Mouse (Mus musculus): Measurements from ENCODE around the gene Cby3. TPM values are rescaled to one million over a fixed set of nuclear protein-coding genes. Genes with fewer than 3 reads are reported as not detected.
"Not testable (repeated sequence)": the region's sequence is repeated elsewhere in the genome, so short reads cannot be mapped to it uniquely, and the experiment has no call there.

The Cby3 gene
- not detected for total RNA-seq (2021)

DNA sequence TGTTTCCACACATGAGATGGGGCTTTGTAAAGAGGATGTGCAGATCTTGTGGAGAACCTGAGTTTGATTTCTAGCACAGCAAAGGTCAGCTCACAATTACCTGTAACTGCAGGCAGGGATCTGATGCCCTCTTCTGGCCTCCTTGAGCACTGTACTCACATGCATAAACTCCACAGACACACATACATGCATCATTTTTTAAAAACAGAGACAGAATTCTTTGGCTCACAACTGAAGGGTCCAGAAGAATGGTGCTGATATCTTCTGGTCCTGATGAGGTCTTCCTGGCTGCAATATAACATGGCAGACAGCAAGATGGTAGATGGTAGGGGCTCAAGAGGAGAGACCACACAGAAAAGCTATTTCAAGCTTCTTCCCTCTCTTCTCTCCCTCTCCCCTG, at the start of gene Cby3:
Gene Cby3 (plus strand): TSS at position 301 of the 400 bp plus-strand sequence.
- no peak for DNase-seq
- intact Hi-C loops (cut with DNase I), result no loop called here

DNA sequence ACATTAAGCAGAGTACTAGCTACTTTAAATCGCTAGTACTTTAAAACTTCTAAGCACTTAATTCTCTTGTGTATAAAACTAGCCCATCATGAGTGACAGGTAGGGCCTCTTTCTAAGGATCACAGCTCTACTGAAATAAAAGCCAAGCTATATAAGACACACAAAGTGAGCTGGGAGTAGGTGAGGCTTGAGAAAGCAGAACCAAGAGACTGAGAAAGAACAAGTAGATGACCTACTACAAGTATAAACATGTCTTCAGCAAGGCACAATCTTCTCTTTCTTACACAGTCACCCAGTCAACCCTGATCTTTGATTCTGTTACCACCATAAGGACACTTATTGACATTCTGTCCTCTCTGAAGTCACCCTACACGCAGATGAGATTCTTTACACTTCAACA, 41.5 kb upstream of the Cby3 start:
- intact Hi-C loops (cut with DNase I), result no loop called here
- DNase-seq, result no peak

DNA sequence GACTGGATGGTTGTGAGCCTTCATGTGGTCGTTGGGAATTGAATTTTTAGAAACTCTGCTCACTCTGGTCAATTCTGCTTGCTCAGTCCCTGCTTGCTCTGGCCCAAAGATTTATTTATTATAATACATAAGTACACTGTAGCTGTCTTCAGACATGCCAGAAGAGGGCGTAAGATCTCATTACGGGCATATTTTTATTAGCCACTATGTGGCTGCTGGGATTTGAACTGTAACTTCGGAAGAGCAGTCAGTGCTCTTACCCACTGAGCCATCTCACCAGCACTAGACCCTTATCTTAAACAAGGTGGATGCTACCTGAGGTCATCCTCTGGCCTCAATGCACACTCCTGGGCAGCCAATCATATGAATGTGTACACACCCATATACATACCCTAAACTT, 34.9 kb upstream of the Cby3 start:
- DNase-seq; intact Hi-C loops (cut with DNase I): not testable (repeated sequence)

DNA sequence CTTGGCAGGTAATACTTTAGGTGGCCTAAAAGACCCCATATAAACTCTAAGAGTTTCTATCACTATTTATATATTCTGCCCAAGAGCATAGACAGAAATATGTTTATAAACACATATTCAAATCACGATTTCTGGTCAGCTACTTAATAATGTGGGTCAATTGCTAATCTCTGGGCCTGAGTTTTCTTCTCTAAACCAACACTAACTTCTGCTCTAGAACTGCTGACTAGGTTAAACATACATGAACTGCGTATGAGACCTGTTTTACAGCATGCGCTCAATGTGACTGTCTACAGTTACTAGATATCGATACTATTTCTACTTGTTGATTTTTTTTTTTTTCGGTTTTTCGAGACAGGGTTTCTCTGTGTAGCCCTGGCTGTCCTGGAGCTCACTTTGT, 33.0 kb upstream of the Cby3 start:
- intact Hi-C loops (cut with DNase I), result loop anchor here (5.0 kb wide), 1 partner anchor 41 kb away; no protein-coding TSS in a partner anchor
- DNase-seq, result no peak

DNA sequence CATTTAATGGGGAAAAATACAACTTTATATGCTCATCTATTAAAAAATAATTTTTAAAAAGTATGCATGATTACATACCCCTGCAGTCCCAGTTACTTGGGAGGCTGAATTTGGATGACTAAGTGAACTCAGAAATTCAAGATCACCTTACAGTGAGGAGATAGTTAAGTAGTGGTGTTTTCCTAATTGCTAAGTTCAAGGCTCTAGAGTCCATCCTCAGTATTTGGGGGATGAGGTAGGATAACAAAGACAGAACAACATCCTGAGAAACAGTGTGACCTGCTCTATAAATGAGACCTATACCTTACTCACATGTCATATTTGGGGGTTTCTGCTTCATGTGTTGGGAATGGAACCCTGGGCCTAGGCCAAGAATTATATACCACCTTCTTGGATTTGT, 31.9 kb upstream of the Cby3 start:
- DNase-seq, result no peak
- intact Hi-C loops (cut with DNase I), result loop anchor here (5.0 kb wide), 1 partner anchor 40 kb away; no protein-coding TSS in a partner anchor

DNA sequence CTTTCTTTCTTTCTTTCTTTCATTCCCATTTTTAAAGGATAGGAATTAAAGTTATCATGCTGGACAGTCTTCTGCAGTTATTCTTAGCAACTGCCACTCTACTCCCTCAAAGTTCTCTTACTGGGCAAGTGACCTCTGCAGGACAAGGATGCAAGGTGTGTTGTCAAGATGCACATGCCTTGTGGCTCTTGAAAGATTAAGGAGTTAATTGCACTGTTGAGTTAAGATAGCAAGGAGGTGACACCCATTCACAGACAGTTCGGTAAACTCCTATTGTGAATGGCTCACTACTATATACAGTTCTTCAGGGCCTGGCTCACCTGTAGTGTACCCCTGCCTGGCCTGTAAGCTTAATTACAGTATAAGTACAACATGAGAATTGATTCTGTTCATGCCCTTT, 30.4 kb upstream of the Cby3 start:
- peak; percentile 4 for DNase-seq
- intact Hi-C loops (cut with DNase I), result loop anchor here (5.0 kb wide), 1 partner anchor 38 kb away; no protein-coding TSS in a partner anchor

DNA sequence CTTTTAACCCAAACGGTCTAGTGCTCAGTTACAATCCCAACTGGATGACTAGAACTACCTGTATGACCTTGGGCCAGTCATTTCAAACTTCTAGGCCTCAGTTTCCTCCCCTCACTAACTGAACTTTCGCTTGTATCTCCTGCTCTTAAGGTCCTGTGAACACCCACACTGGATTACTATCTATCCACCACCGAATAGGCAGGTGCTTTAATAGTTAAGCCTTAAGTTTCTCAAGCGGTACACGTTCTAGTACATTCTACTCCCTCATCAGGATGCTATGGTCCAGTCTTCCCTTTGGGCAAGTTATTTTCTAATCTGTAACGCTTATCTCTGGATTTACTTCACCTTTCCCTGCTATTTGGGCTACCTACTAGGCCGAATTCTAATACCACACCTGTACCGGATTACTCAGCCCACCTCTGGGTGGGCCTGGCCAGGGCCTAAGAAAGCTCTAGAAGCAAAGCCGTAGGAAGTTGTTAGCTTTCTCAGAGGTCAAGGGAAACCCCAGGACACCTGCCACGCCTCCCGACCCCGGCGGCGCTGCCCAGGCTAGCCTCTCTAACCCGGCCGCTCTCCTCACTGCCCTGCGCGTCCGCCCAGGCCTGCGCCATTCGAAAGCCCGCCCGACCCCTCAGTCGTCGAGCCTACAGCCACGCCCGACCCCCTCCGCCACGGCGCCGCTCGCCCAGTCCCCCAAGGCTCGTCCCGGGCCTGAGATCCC, 29.4 kb upstream of the Cby3 start:
- intact Hi-C loops (cut with DNase I), result loop anchor here (5.0 kb wide), 1 partner anchor 37 kb away; no protein-coding TSS in a partner anchor

DNA sequence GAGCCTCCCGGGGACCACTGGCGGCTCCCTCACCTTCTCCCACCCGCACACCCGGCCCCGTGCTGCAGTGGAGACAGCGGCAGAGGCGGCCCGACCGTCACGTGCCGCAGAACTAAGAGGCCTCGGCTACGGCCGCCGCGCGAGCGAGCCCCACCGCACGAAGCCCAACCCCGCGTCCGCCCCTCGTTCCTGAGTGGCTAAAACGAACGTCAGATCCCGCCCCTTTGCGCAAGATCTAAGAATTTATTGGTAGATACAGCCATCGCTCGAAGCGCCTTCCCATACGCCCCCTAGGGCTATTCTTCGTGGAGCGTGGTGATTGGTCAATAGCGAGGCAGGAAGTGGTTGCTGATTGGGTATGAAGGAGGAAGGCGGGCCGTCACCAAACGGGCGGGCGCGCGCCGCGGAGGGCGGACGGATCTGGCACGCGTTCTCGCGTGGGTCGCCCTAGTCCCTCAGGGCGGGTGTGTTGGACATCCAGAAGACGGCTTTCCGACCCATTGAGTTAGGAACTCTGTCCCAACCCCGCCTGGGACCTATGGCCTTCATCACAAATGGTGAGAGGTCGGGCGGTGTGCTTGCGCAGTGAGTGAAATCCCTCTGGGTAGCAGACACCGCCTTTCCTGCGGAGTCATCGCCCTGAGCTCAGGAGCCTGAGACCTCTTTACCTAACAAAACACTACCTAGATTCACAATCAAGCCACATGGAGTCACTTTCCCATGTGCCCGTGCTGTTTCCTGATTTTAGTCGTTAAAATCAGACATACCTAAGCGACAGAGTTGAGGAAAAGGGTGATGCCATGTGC, 28.6 kb upstream of the Cby3 start, which contains the start of gene Canx:
Gene Canx (minus strand): TSS at position 178 of the 806 bp plus-strand sequence.
- intact Hi-C loops (cut with DNase I), result no loop called here
- peak; percentile 99 for DNase-seq

More for the DNA sequence above, 29.4 kb upstream of the Cby3 start:
- DNase-seq, result no peak

DNA sequence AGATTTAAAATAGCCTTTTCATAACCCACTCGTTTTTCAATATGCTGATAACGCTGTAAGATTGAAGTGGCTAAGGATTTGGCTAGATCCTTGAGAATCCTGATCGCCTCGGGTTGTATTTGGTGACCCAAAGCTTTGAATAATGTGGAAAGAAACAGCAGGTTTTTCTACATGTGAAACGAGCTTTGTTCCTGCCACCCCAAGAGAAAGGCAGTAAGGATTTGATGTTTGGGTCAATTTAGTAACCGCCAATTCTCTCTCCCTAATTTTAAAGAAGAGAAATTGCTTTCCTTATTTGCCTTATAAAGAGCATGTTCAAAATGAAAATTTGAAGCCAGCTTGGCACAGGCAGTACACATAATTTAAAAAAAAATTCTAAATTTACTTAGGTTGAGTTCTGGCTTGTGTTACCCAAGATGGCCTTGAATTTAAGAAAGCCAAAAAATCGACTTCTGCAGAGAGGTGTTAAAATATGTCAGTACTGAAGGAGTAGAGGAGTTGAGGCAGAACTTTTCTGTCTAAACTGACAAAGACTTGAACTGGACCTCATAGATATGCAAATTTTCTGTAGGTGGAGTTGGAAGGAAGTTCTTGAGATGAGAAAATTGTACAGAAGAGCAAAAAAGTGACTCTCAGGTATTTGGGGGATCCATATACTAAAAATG, 27.8 kb upstream of the Cby3 start:
- intact Hi-C loops (cut with DNase I), result no loop called here

DNA sequence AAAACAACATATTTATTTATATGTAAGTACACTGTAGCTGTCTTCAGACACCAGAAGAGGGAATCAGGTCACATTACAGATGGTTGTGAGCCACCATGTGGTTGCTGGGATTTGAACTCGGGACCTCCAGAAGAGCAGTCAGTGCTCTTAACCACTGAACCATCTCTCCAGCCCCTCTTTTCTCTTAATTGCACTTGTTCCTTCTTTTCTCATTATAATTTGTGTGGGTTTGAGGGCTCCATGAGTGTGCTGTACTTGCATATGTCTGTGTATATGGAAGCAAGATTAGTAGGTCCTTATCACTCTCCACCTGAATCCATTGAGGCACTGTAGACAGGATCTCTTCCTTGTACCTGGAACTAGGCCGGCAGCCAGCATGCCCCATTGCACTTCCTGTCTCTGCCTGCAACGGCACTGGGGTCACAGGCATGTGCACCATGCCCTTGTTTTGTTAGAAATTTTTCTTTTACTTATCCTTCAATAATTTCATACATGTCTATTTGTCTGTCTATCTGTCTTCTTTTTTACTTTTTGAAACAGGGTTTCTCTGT, 26.1 kb upstream of the Cby3 start:
- no peak for DNase-seq
- intact Hi-C loops (cut with DNase I), result no loop called here

More for the DNA sequence above, 27.8 kb upstream of the Cby3 start:
- DNase-seq, result no peak

DNA sequence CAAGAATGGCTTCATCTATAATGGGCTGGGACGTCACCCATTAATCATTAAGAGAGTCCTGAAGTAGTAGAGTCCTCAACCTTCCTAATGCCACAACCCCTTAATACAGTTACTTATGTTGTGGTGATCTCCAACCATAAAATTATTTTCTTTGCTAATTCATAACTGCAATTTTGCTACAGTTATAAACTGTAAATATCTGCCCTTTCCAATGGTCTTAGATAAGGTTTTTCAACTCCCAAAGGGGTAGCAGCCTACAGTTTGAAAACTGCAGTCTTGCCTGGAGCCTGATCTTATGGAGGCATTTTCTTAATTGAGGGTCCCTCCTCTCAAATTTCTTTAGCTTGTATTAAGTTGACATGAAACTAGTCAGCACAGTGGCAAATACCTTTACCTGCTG, 24.9 kb upstream of the Cby3 start:
- intact Hi-C loops (cut with DNase I), result no loop called here
- DNase-seq, result no peak

DNA sequence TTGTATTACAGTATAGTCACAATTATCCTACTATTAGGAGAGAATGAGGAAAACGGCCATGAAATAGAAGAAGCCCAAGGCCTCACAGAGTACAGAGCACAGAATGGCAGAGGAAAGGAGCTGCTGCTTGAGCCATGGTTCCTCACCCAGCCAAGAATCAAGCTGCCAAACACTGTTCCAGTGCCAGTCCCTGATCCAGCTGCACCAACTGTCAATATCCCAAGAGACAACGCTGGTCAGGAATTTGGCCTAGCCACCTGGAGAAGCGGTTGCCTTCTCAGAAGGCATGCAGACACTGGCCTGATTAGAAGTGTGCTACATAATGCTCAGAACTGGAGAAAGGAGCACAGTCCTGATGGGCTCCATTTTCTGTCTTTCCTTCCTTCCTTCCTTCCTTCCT, 21.1 kb upstream of the Cby3 start:
- intact Hi-C loops (cut with DNase I), result no loop called here
- peak in 1 of 2 experiments; percentile 13 for DNase-seq

DNA sequence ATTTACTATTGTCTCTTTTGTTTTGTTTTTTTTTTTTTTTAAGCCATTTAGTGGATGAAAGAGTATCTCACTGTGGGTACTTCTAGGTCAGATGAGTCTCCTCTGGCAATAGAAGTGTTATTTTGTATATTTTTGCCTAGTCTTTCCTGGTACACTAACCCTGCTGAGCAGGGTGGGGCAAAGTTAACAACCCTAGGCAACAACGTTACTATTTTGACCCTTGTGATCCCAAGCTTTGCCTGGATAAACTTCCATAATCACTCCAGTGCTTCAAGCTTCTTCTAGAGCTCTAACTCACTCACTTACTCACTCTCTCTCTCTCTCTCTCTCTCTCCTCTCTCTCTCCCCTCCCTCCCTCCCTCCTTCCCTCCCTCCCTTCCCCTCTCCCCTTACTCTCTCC, 18.1 kb upstream of the Cby3 start:
- intact Hi-C loops (cut with DNase I), result no loop called here
- no peak for DNase-seq

DNA sequence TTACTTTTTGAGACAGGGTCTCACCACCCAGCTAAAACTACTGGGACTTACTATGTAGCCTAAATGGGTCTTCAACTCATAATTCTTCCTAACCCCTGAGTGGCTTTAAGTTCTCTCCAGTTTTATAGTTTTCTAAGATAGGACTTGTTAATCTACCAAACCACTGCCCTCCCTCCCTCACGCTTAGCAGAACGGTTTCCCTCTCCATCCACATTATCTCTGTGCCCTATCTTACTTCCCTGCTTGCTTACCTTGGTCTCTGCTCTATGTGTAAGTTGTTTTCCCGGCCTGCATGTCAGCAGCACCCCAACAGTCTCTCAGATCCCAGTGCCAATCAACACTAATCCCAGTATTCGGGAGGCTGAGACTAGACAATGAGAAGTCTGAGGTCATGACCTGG, 17.4 kb upstream of the Cby3 start:
- intact Hi-C loops (cut with DNase I), result no loop called here
- DNase-seq, result no peak

DNA sequence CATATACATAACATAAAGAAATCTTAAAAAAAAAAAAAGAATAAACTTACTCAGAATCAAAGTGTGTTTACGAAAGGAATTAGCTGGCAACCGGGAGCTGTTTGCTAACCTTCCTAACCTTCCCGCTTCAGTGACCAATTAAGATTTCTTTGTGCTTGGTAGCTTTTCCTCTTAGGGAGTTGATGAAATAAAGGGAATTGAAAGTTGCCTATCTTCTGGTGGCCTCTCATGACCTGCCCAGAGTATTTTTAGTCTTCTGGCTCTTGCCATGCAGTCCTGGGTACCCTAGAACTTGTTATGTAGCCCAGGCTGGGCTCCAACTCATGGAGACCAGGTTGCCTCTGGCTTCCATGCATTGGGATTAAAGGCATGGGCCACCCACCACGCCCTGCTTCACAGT, 8.8 kb upstream of the Cby3 start:
- intact Hi-C loops (cut with DNase I), result no loop called here
- no peak for DNase-seq

DNA sequence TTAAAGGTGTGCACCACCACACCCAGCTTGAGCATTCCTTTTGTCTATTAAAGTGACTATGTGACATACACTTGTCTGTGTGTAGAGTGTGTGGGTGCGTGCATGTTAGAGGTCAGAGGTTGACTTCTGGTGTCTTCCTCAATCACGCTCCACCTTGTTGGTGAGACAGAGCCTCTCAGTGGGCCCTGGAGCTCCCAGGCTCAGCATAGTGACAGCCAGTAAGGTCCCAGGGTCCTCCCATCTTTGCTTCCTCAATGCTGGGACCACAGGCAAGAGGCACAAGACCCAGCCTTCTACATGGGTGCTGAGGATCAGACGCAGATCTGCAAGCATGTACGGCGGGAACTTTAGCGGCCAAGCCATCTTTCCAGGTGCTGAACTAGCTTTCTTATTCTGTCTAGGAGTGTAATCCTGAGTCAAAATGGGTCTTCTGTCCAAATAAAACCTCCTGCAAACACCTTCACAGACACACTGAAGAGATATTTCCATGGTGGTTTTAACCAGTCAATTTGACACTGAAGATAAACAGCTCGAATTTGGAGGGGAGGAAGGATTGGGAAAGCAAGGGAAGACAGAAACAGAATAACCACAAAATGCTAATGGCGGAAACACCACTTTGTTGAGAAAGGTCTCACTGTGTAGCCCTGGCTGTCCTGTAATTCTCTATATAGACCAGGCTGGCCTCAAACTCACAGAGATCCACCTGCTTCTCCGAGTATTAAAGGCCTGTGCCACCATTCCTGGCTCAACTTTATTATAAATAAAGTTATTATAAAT, 7.8 kb upstream of the Cby3 start:
- DNase-seq, result no peak

DNA sequence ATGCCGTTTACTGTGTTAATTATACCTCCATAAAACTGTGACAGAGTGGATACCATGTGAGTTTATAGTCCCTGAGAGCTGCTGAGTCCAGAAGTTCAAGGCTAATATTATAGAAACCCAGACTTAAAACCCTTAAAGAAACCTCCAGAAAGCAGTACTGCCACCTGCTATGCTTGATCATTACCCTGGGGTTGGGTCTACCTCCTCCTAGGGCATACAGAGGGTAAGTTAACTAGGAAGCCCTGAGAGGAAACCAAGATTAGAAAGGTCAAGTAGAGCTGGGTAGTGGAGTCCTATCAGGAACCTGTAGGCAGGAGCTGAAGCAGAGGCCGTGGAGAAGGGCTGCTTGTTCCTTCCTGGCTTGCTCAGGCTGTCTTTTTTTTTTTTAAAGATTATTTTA, 2.1 kb upstream of the Cby3 start:
- intact Hi-C loops (cut with DNase I), result no loop called here
- DNase-seq, result no peak

More for the DNA sequence above, 7.8 kb upstream of the Cby3 start:
- intact Hi-C loops (cut with DNase I), result no loop called here

DNA sequence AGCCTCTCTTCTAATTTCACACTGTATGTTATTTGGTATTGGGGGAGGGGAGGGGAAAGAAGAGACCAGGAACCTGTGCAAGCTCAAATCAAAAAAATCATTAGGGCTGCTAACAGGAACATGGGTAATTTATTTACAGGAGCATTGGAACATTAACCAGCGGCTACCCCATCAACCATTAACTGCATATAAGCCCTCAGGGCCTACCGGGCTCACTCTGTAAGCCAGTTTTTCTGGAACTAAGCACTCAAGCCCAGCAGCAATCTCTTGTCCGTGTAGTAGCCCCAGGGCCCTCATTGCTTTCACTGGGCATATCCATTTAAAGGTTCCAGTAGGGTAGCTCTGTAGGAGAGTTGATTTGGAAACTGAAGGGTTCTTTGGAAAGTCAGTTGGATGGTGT, 589 bp downstream of the Cby3 start:
- DNase-seq, result no peak
- intact Hi-C loops (cut with DNase I), result no loop called here

DNA sequence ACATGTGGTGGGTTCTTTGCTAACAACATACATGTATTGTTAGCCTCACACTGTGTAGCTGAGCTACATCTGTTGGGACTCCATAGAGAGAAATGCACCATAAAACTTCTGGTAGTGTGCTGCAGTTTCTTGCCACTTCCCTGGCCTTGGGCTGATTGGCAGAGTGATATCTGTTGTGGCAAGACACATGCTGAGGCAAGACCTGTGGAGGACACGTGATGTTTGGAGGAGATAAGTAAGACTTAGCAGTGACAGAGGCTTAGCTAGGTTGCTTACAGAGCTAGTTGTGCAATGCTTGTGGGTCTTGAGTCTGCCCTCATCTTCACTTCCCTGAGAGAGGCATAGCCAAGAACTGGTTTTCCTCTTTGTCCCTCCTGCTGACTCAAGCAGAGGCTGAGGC, 1.1 kb downstream of the Cby3 start:
- intact Hi-C loops (cut with DNase I), result no loop called here
- no peak for DNase-seq

All from heart, postnatal 10 days (tissue).